Mouse (Mus musculus) E14TG2a.4 (cell line): ENCODE data around the gene Dpy30.
"Not testable (repeated sequence)": the region's sequence is repeated elsewhere in the genome, so short reads cannot be mapped to it uniquely, and the experiment has no call there.

Source experiments
- H3K27me3 ChIP-seq: 2 replicates; pipeline ENCODE4 v1.6.1; 2014; ENCODE audit warnings: low read length, control low read depth; ENCODE audit not compliant: insufficient read depth
- H3K36me3 ChIP-seq: 2 replicates; pipeline ENCODE4 v1.6.1; 2014; ENCODE audit warnings: low read length, control low read depth; ENCODE audit not compliant: insufficient read depth
- H3K4me1 ChIP-seq: replicated peaks from 2 replicates; pipeline ENCODE4 v1.6.1; 2014; ENCODE audit warnings: low read depth, low read length, control low read depth
- H3K4me3 ChIP-seq: replicated peaks from 2 replicates; pipeline ENCODE4 v1.5.1; 2014; ENCODE audit warnings: mild to moderate bottlenecking, low read length
- H3K9me3 ChIP-seq: 2 replicates; pipeline ENCODE4 v1.6.1; 2014; ENCODE audit warnings: low read length, control low read depth
- CTCF ChIP-seq: conservative IDR thresholded peaks from 2 replicates; pipeline ENCODE4 v1.5.1; 2014; ENCODE audit warnings: low read length
- NANOG ChIP-seq: IDR thresholded peaks from 2 replicates; pipeline ENCODE4 v1.6.1; 2014; ENCODE audit warnings: borderline replicate concordance, low read length, mixed read lengths
- POU5F1 ChIP-seq: IDR thresholded peaks from 2 replicates; pipeline ENCODE4 v1.6.1; 2014; ENCODE audit warnings: low read length, borderline replicate concordance

Gene Dpy30

DNA sequence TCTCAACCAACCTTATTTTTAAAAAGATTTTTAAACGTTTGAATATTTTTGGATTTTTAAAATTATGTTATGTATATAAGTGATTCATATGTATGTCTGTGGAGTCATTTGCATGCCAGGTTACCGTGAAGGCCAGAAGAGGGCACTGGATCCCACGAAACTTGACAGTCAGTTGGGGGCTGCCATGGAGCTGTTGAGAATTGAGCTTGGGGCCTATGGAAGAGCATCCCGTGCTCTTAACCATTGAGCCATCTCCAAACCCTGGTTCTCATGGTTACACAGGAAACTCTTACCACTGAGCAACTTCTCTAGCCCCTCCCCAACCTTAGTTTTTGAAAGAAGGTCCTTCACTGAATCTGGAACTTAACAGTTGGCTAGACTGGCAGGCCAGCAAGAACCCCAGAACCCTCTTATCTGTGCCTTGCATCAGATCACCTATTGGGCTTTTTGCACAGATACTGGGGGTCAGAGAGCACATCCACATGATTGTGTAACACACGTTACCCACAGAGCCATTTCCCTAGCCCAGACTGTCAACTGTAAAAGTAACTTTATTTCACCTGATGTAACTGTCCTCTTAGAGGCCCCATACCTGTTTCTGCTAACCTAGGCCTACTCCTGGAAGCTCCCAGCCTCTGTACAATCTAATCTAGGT, 1.2 kb downstream of the Dpy30 start:
- Histone ChIP-seq H3K4me3 (no peak overlapping the region), H3K4me1 (no peaks in the 10 kb centered on the region), H3K36me3 (no peaks in the 10 kb centered on the region), H3K27me3 (no peaks in the 10 kb centered on the region), H3K9me3 (no peaks in the 10 kb centered on the region)
- no peak for TF ChIP-seq CTCF

DNA sequence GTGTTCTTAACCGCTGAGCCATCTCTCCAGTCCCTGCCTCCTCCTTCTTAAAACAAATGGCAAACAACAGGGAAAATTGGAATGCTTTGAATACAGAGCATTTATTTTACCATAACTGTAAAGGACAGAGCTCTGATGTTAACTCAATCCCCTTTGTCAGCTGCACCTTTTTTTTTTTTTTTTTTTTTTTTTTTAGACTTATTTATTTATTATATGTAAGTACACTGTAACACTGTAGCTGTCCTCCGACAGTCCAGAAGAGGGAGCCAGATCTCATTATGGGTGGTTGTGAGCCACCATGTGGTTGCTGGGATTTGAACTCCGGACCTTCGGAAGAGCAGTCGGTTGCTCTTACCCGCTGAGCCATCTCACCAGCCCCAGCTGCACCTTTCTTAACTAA, 5.0 kb downstream of the Dpy30 start:
- H3K9me3 ChIP-seq: no peaks in the 10 kb centered on the region
- peaks cover 10% of the 10 kb centered on the region for H3K36me3 ChIP-seq
- no peak for TF ChIP-seq NANOG
- no peak for TF ChIP-seq CTCF
- TF ChIP-seq POU5F1: no peak

DNA sequence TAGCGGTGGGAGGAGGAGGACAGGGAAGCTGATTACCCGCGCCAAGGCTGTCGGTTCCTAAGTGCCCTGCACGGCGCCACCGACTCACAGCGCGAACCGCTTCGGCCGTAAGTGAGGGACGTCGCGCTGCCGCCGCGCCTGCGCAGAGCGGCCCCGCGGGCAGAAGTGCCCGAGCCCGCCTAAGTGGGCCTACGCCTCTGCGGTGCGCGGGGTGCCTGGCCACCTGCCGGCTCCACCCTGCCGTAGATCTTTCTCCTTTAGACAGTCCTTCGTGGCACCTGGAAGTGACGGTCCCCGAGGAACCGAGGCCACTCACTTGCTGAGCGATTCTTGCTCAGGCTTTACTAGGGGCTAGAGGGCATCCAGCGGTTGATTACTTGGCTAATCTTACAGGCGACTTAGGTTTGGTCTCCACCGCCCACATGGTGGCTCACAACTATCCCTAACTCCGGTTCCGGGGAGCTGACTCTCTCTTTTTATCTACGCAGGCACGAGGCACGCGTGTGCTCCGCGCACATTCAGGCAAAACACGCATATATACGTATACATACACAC, 7.4 kb downstream of the Dpy30 start:
- TF ChIP-seq CTCF (no peak), NANOG (no peak), POU5F1 (no peak)
- H3K27me3 ChIP-seq: no peaks in the 10 kb centered on the region
- peaks cover 22% of the 10 kb centered on the region for H3K4me1 ChIP-seq
- peak overlapping the region; percentile 96 for H3K4me3 ChIP-seq
- H3K36me3 ChIP-seq: peaks cover 13% of the 10 kb centered on the region
- no peaks in the 10 kb centered on the region for H3K9me3 ChIP-seq

More for the DNA sequence above, 5.0 kb downstream of the Dpy30 start:
- Histone ChIP-seq H3K27me3 (no peaks in the 10 kb centered on the region), H3K4me1 (peaks cover 18% of the 10 kb centered on the region), H3K4me3 (no peak overlapping the region)

DNA sequence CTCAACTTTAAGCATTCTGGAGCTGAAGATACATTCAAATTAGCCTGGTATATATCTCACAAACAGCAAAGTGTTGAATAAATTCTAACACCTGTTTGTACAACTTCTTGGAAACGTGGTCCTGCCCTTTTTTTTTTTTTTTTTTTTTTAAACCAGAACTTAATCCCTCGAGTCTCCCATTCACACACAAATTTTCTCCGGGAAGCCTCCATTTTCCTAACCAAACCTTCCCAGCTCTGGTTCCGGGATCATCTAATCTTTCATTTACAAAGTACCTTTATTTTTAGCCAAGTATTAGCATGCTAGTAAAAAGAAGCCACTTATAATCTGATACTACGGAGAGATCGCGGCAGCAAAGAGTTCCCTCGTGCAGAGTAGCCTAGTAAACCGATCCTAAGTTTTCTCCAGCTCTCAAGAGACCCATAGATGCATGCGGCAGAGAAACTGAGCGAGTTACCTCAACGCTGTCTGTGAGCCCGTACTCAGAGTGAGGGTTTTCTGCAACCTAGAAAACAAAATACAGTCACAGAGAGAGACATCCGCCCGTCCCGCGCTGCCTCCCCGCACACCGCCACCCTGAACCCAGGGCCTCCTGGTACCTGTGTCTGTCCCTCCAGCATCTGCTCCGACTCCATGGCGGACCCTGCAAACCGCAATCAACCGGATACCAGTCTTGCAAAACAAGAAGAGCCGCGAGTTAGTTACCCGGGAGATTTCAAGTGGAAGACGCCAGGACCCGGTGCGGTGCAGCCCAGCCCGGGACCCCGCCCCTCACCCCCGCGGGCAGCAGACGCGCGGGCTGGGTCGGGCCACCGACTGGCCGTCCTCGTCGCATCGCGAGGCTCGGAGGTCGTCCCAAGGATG, 8.1 kb downstream of the Dpy30 start:
- no peak for TF ChIP-seq CTCF
- no peak for TF ChIP-seq POU5F1
- no peak for TF ChIP-seq NANOG
- Histone ChIP-seq H3K4me1 (peaks cover 29% of the 10 kb centered on the region), H3K27me3 (no peaks in the 10 kb centered on the region), H3K4me3 (peak overlapping the region; percentile 96), H3K36me3 (peaks cover 20% of the 10 kb centered on the region), H3K9me3 (no peaks in the 10 kb centered on the region)

DNA sequence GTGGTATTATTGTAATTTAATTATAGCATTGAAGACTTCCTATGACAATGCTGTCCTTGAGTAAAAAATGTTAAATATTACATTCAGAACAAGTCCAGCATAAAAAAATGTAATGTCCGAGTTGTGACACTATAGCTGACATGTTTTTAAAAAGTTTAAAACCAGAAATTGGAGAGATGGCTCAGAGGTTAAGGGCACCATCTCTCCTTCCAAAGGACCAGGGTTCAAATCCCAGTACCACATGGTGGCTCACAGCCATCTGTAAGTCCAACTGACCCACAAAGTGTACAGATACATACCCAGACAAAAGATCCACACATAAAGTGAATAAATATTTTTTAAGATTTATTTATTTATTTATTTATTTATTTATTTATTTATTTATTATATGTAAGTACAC, 17.7 kb downstream of the Dpy30 start:
- H3K4me1 ChIP-seq: peaks cover 72% of the 10 kb centered on the region
- H3K9me3 ChIP-seq: no peaks in the 10 kb centered on the region
- H3K36me3 ChIP-seq: peaks cover 89% of the 10 kb centered on the region
- no peak for TF ChIP-seq CTCF
- TF ChIP-seq POU5F1: no peak
- TF ChIP-seq NANOG: no peak
- H3K4me3 ChIP-seq: no peak overlapping the region
- no peaks in the 10 kb centered on the region for H3K27me3 ChIP-seq

DNA sequence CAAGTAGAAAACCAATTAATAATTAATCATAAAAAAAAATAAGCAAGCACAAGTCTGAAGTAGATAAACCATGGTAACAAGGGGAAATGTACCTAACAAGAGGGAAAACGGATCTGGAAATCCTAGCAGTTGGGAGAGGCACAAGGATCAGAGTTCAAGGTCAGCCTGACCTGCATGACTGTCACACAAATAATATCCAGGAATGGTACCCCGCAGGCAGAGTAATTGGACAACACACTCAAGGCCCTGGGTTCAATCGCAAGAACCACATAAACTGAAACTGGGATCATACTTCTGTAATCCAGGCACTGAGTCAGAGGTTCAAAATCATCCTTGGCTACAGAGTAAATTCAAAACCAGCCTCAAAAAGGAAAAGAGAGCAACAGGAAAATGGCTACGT, 18.1 kb downstream of the Dpy30 start:
- H3K27me3 ChIP-seq: no peaks in the 10 kb centered on the region
- no peaks in the 10 kb centered on the region for H3K9me3 ChIP-seq
- TF ChIP-seq NANOG: no peak
- no peak for TF ChIP-seq POU5F1
- no peak for TF ChIP-seq CTCF
- H3K4me3 ChIP-seq: no peak overlapping the region
- H3K4me1 ChIP-seq: peaks cover 72% of the 10 kb centered on the region
- H3K36me3 ChIP-seq: peaks cover 88% of the 10 kb centered on the region

DNA sequence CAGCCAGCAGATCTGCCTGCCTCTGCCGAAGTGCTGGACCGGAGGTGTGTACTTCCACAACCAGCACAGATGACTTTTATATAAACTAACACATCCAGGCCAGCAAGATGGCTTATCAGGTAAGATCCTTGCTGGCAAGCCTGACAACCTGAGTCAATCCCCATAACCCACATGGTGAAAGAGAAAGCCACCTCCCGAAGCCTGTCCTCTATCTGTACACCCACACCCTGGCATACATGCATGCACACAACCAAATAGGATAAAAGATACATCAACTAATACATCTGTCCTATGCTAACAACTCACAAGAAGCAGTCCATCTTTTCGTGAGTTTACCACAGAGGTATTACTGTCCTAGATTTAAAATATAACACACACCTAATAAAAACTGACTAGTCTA, 19.7 kb downstream of the Dpy30 start:
- H3K9me3 ChIP-seq: no peaks in the 10 kb centered on the region
- H3K4me3 ChIP-seq: no peak overlapping the region
- peaks cover 68% of the 10 kb centered on the region for H3K4me1 ChIP-seq
- peaks cover 84% of the 10 kb centered on the region for H3K36me3 ChIP-seq
- no peak for TF ChIP-seq POU5F1
- TF ChIP-seq CTCF: no peak
- no peak for TF ChIP-seq NANOG
- H3K27me3 ChIP-seq: no peaks in the 10 kb centered on the region

DNA sequence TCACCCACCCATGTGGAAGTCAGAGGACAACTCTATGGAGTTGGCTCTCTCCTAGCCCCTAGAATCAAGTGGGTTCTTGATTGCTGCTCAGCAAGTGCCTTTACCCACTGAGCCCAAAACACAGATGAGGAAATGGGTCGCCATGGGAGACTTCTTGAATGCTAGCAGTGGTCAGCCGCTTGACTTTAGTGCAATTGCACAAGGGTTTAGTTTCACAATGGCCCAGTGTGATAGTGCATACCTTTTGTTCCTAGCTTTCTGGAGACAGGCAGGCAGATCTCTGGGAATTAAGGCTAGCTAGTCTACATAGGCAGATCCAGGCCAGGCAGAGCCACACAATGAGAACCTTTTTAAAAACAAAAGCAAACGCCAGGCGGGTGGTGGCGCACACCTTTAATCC, 23.7 kb downstream of the Dpy30 start:
- no peaks in the 10 kb centered on the region for H3K27me3 ChIP-seq
- peaks cover 75% of the 10 kb centered on the region for H3K4me1 ChIP-seq
- H3K9me3 ChIP-seq: no peaks in the 10 kb centered on the region
- TF ChIP-seq NANOG (peak; percentile 85), CTCF (no peak)
- peaks cover 55% of the 10 kb centered on the region for H3K36me3 ChIP-seq
- no peak overlapping the region for H3K4me3 ChIP-seq

DNA sequence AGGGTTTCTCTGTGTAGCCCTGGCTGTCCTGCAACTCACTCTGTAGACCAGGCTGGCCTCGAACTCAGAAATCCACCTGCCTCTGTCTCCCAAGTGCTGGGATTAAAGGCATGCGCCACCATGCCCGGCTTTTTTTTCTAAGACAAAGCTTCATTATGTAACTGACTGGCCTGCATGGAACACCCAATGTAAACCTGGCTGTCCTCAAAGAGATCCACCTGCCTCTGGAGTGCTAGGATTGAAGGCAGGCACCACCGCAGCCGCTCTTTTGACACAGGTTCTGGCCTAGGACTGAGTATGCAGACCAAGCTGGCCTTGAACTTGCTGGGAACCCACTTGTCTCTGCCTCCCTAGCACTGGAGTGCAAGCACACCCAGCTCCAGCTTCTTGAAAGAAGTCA, 26.8 kb downstream of the Dpy30 start:
- H3K36me3 ChIP-seq: peaks cover 31% of the 10 kb centered on the region
- H3K4me3 ChIP-seq, H3K27me3 ChIP-seq, H3K9me3 ChIP-seq: not testable (repeated sequence)
- peaks cover 68% of the 10 kb centered on the region for H3K4me1 ChIP-seq
